Mouse (Mus musculus) erythroblast, embryonic 14.5 days (primary cell): ENCODE measurements around the gene Sun1. TPM values are rescaled to one million over a fixed set of nuclear protein-coding genes. Genes with fewer than 3 reads are reported as not detected.
A peak's percentile ranks its signal among the peaks of the same experiment; 100 is the strongest.

Experiments
- H3K27me3 ChIP-seq: 2 replicates; pipeline ENCODE4 v1.6.1; 2012; ENCODE audit warnings: inconsistent platforms; ENCODE audit not compliant: control insufficient read depth
- H3K36me3 ChIP-seq: 2 replicates; pipeline ENCODE4 v1.6.1; 2012; ENCODE audit warnings: mild to moderate bottlenecking, inconsistent platforms; ENCODE audit not compliant: control insufficient read depth
- H3K4me1 ChIP-seq: 2 replicates; pipeline ENCODE4 v1.6.1; 2012; ENCODE audit warnings: inconsistent platforms; ENCODE audit not compliant: control insufficient read depth
- H3K4me3 ChIP-seq: replicated peaks from 2 replicates; pipeline ENCODE3; 2012; ENCODE audit warnings: moderate library complexity, mild to moderate bottlenecking, inconsistent platforms
- H3K9me3 ChIP-seq: 2 replicates; pipeline ENCODE4 v1.6.1; 2012; ENCODE audit warnings: low read length, inconsistent platforms, mixed read lengths; ENCODE audit not compliant: control insufficient read depth
- GATA1 ChIP-seq: IDR thresholded peaks from 2 replicates; pipeline ENCODE4 v1.6.1; 2012; ENCODE audit warnings: low read length, inconsistent platforms, mixed read lengths
- TAL1 ChIP-seq: IDR thresholded peaks from 3 replicates; pipeline ENCODE4 v1.6.1; 2012; ENCODE audit warnings: low read length, inconsistent platforms, mixed read lengths
- polyA plus RNA-seq: library from polyadenylated mRNA; stranded (reverse); fragments of >175 nt; gene quantifications from 2 replicates; pipeline ENCODE4 v1.2.3, GENCODE M21; 2012

Sun1 gene
- polyA plus RNA-seq, 1 experiment, result 0.91 TPM

DNA sequence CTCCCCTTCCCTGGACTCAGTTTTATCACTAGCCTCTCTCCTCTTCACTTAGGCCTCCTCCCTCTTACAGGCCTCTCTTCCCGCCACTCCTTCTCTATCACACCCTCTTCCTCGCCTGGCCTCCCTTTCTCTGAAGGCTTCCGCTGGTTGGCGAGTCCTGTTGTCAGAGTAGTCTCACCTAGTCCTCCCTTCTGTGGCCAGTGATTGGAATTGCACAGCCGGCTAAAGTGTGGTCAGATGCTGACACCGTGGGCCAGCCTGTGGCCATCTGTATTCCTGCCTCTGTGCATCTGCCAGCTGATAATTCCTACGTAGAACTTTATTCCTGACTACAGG is 52.4 kb downstream of the Sun1 start:
- TF ChIP-seq TAL1 (no peak), GATA1 (no peak)
- Histone ChIP-seq H3K9me3 (no peaks in the 10 kb centered on the region), H3K36me3 (peaks cover 81% of the 10 kb centered on the region), H3K4me3 (peak overlapping the region; percentile 80), H3K4me1 (peaks cover 70% of the 10 kb centered on the region), H3K27me3 (no peaks in the 10 kb centered on the region)

DNA sequence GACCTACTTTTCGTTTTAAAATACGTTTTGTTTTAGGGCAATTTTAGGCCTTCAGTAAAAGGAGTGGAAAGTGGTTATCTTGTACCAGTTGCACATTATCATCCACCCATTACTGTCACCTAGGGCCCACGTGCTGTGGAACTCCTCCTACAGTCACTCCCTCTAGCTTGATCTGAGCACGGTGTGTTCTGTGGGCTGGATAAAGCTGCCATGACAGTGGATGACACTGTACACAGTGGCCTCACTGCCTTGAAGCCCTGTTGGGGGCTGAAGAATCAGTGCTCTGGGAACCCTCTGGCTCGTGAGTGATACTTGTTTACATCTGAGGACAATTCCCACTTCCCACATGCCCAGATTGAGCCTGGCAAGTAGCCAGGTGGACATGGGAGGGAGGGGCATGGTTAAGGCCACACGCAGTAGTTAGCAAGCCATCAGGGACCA is 52.9 kb downstream of the Sun1 start:
- H3K9me3 ChIP-seq, result no peaks in the 10 kb centered on the region
- H3K36me3 ChIP-seq, result peaks cover 81% of the 10 kb centered on the region
- H3K4me1 ChIP-seq, result peaks cover 70% of the 10 kb centered on the region
- TF ChIP-seq TAL1 (no peak), GATA1 (peak; percentile 59)
- H3K4me3 ChIP-seq, result peak overlapping the region; percentile 80
- no peaks in the 10 kb centered on the region for H3K27me3 ChIP-seq

GRCm38 (mm10) chr5:139254938-139255337 is 54.5 kb downstream of the Sun1 start:
- Histone ChIP-seq H3K27me3 (no peaks in the 10 kb centered on the region), H3K9me3 (no peaks in the 10 kb centered on the region), H3K36me3 (peaks cover 80% of the 10 kb centered on the region), H3K4me1 (peaks cover 76% of the 10 kb centered on the region), H3K4me3 (peak overlapping the region; percentile 11)
- TF ChIP-seq TAL1, result no peak
- no peak for TF ChIP-seq GATA1

GRCm38 (mm10) chr5:139255777-139256176 is 55.3 kb downstream of the Sun1 start:
- no peak for TF ChIP-seq GATA1
- no peak for TF ChIP-seq TAL1
- H3K4me1 ChIP-seq, result peaks cover 81% of the 10 kb centered on the region
- no peaks in the 10 kb centered on the region for H3K27me3 ChIP-seq
- H3K36me3 ChIP-seq, result peaks cover 80% of the 10 kb centered on the region
- peak overlapping the region; percentile 4 for H3K4me3 ChIP-seq
- H3K9me3 ChIP-seq, result no peaks in the 10 kb centered on the region

GRCm38 (mm10) chr5:139256211-139256765 is 55.9 kb downstream of the Sun1 start:
- peaks cover 80% of the 10 kb centered on the region for H3K36me3 ChIP-seq
- TF ChIP-seq GATA1, result no peak
- TF ChIP-seq TAL1, result no peak
- no peaks in the 10 kb centered on the region for H3K27me3 ChIP-seq
- no peaks in the 10 kb centered on the region for H3K9me3 ChIP-seq
- peaks cover 80% of the 10 kb centered on the region for H3K4me1 ChIP-seq
- no peak overlapping the region for H3K4me3 ChIP-seq

DNA sequence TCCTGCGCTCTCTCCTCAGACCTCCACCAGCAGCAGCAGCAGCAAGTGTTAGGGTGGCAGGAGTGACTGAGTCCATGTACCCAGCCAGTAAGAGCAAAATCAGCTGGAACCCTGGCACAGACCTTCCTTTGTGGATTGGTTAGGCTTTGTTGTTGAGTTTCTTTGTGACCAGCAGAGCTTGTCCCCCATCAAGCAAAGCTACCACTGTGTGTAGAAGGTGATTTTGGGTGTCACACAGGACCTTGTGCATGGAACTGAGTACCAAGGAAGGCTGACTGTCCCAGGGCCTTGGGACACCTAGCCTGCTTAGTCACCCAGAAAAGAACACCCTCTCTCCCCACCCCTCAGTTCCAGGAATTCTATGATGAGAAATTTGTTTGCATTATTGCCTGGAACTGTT is 56.8 kb downstream of the Sun1 start:
- no peaks in the 10 kb centered on the region for H3K9me3 ChIP-seq
- H3K4me3 ChIP-seq, result no peak overlapping the region
- H3K27me3 ChIP-seq, result no peaks in the 10 kb centered on the region
- TF ChIP-seq TAL1, result no peak
- no peak for TF ChIP-seq GATA1
- H3K4me1 ChIP-seq, result peaks cover 82% of the 10 kb centered on the region
- H3K36me3 ChIP-seq, result peaks cover 87% of the 10 kb centered on the region

- peaks cover 85% of the 10 kb centered on the region for H3K4me1 ChIP-seq
- peaks cover 93% of the 10 kb centered on the region for H3K36me3 ChIP-seq
- no peaks in the 10 kb centered on the region for H3K27me3 ChIP-seq
- H3K4me3 ChIP-seq, result no peak overlapping the region
- no peaks in the 10 kb centered on the region for H3K9me3 ChIP-seq
- TF ChIP-seq GATA1 (no peak), TAL1 (no peak)
Observed at GRCm38 (mm10) chr5:139257818-139258217, 57.4 kb downstream of the Sun1 start.

DNA sequence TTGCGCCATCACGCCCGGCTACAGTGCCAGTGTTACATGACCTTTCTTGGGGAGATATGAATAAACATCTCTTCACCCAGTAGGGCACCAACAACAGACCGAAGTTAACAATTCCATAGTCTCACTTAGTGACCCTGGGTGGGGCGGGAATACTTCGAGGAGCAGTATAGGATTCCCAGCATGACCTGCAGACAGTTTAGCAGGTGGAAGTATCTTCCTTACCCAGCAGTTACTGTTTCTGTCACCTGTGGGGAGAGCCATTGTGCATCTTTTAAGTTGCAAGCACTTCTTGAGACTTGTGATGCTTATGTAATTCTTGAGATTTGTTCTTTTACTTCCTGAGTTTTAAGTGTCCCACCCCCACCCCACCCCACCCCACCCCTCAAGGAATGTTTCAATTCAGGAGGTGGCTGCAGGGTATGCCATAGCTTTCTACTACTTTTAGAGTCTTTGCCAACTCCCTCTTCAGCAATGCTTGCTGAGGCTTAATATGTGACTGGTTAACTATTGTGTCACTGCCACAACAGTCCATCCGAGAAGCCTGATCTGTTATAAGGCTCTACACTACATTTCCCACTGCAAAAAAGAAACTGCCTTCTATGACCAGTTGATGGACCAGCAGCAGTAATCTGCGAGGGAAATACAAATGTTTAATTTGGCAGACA is 58.1 kb downstream of the Sun1 start:
- Histone ChIP-seq H3K9me3 (no peaks in the 10 kb centered on the region), H3K27me3 (no peaks in the 10 kb centered on the region), H3K36me3 (peaks cover 98% of the 10 kb centered on the region), H3K4me3 (no peak overlapping the region), H3K4me1 (peaks cover 78% of the 10 kb centered on the region)
- TF ChIP-seq GATA1 (no peak), TAL1 (no peak)

DNA sequence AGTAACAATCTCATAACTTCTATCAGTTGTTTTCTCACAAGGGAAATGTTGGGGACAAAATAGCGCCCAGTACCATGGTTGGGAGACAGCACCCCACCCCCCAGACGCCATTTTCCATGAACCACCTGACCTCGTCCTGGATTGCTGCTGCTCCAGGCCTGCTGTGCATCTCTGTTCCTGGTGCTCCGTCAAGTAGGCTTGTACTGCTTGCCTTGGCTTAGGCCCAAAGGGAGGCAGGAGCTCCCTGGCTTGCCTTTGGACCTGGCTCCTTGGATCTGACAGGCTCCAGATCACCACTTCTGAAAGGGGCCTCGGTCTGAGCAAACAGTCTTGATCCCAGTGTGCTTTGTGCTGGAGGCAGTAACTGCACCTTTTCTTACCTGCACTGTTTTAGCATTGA is 59.4 kb downstream of the Sun1 start:
- peaks cover 99% of the 10 kb centered on the region for H3K36me3 ChIP-seq
- H3K9me3 ChIP-seq, result no peaks in the 10 kb centered on the region
- no peak overlapping the region for H3K4me3 ChIP-seq
- peaks cover 65% of the 10 kb centered on the region for H3K4me1 ChIP-seq
- TF ChIP-seq GATA1 (no peak), TAL1 (no peak)
- no peaks in the 10 kb centered on the region for H3K27me3 ChIP-seq
